Mouse (Mus musculus) gastrocnemius, adult 18-20 months (tissue): Measurements from ENCODE around the gene Hoga1. TPM values are rescaled to one million over a fixed set of nuclear protein-coding genes. Genes with fewer than 3 reads are reported as not detected.

ENCODE experiments used
- DNase-seq: peaks from one replicate; pipeline ENCODE4 v3.0.0; 2021; ENCODE audit warnings: low spot score
- total RNA-seq, 2 experiments: library from RNA; stranded (reverse); gene quantifications; 2 replicates each; pipeline ENCODE4 v1.2.3; 2021

Gene Hoga1
- total RNA-seq, 2 experiments from 2014 or later: 2.8 to 4.2 TPM

DNA sequence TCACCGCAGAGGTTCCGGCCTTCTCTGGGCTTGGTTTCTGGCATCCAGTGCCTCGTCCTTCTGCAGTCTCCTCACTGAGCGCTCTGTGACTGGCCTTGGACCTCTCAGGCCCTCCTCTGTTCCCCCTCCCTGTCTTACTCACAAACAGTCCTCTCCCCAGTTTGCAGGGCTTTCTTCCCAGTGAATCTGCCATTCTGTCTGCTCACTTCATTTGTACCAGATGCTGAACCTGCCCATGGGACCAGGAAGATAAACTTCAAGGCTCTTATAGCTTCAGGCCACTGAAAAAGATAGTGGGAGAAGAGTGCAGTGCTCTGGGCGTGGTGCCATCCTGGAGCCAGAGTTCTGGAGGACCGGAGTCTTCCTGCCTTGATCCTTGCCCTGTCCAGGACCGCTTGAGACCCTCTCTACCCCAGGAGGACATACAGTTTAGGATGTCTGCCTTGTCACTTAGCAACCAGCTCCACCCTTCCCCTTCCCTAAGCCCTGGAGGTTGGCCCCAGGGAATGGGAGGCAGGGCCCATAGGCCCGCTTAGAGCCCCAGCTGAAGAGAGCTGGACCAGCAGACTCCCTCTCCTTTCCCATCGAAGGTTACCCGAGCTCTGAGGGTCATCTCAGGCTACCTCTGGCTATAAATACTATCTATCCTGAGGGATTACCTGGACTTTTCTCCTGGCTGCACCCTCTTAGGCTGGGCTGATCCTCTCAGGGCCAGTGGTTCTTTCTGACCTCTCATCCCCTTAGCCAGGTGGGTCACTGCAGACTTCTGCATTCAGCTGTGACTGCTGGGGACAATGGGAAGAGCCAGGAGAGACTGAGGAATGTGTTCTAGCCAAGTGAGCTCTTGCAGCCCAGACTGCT lies 23.5 kb upstream of the Hoga1 start:
- no peak for DNase-seq

DNA sequence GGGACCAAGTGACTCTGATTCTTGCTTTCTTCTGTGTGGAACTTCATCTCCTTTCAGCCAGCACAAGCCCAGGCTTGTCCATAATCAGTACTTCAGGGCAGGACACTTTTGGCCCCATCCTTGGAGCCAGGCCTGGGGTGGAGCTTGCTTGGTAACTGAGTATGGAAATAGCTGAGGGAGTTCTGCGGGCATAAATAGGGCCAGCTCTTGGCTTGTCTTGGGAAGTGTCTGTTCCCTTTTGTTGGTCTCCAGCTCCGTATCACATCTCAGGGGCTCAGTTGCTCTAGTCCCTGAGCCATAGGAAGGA lies 22.9 kb upstream of the Hoga1 start:
- DNase-seq: peak; percentile 53

DNA sequence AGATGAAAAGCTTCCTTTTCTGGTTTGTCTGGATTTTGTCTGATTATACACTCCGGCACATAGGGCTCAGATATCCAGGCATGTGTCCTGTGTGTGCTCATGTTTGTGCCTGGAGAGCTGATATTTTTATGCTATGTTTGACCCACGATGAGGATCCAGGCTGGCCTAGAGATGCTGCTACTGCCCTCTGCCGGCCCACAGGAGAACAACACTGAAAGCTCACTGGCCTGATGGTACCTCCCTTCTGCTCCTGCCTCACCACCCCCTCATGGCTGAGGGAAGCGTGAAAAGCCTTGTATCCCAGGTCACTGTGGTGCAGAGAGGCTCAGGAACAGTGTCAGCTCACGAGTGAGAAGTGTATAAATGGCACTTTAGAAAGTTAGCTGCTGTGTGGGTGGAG lies 19.3 kb upstream of the Hoga1 start:
- DNase-seq: peak; percentile 86

DNA sequence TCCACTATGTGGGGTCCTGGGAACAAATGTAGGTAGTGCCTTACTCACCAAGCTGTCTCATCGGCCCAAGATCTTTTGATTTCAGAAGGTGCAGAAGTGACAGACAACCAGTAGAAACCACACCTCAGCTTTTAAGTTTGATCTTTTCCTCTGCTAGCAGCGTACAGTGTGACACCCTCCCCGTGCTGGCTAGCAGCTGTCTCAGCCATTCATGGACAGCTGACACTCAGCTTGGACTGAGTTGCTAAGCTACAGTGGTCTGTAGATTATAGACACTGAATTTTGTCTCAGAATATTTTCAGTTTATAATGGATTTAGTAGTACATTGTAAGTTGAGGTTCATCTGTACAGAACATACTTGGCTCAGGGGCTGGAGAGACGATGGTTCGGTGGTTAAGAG lies 14.3 kb upstream of the Hoga1 start:
- no peak for DNase-seq

DNA sequence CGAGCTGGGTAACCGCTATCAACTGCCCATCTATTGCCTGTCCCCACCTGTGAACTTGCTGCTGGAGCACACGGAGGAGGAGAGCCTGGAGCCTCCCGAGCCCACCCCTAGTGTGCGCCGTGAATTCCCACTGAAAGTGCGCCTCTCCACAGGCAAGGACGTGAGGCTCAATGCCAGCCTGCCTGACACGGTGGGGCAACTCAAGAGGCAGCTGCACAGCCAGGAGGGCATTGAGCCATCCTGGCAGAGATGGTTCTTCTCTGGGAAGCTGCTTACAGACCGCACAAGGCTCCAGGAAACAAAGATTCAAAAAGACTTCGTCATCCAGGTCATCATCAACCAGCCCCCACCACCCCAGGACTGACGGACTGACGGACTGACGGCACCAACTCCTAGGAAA lies 11.8 kb upstream of the Hoga1 start:
- peak; percentile 25 for DNase-seq

DNA sequence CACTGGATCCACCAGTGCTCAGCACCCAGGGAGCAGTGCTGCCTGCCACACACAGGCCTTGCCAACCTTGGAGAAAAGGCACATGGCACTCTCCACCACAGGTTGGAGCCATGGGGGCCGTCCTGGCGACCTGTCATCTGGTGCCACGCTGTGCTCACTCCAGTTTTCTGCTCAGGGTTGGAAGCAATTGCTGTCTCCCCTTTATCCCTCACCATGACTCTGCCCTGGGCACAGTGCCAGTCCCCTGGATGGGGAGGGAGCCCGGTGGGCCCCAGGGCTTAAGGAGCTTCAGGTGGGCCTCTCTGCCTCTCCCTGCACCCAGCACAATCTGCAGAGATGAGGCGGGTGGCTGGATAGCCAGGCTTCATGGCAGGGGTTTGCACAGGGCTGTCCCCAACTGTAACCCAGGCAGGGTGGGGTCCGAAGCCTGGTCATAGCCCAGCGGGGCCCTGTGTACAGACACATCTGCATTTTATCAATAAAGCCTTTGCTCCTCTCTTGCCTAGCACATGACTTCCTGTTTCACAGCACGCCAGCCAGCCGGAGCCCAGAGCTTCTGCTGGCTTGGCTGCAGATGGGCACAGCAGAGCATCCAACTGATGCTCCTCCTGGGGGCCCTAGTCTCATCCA lies 11.1 kb upstream of the Hoga1 start:
- no peak for DNase-seq

DNA sequence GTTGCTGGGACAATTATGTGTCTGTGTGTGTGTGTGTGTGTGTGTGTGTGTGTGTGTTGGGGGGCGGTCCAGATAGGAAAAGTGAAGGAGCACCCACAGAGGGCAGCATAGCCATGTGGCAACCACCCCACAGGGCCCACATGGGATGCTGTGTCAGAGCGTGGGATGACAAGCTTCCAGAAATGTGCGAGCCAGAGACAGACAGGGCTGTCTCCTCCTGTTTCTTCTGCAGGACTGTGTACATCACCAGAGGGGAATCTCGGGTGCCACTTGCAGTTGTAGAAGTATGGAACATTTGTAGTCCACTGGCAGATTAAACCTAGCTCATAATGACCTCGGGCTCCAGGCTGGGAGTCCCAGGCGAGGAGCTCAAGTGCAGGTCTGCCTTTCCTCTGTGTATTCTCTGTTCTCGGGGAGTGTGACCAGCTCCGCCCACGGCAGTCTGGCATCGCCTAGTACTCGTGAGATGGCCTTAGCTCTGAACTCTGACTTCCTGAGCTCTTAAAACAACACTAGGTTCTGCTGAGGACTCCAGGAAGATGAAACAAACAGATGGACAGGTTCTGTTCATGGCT lies 10.4 kb upstream of the Hoga1 start:
- peak; percentile 29 for DNase-seq

DNA sequence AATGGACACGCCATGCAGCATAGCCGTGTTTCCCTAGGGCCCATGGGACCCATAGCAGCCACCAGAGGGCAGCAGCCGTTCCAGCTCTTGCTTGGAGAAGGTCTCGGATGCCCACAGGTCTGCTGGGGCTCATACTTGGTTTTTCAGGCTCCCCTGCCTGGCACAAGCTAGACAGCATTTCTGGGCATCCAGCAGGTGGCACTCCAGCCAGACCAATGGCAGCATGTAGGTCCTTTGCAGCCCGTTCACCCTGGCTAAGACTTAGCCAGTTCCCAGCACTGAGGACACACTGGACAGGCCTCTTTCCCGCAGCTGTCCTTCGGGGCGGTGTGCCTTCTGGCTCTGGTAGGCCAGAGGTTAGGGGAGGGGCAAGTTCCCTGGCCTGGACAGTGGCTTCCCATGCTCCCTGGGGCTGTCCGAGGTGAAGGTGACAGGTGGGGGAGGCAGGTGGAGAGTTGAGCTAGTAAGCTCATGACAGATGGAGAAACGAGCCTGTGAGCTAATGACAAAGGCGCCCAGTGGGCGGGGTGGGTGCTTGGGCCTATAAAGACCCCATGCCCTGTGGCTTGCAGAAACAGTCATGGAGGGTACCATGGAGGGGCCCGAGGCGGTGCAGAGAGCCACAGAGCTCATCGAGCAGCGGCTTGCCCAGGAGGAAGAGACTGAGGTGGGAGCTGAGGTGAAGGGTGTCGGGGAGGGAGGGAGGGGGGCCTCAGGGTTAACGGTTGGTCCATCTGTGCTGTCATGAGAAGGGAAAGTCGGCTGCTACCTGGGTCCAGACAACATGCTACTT lies 9.8 kb upstream of the Hoga1 start, which contains the start of gene Ankrd2:
TSS of gene Ankrd2 (plus strand) at position 545 of the 793 bp plus-strand sequence.
- DNase-seq: peak; percentile 85

DNA sequence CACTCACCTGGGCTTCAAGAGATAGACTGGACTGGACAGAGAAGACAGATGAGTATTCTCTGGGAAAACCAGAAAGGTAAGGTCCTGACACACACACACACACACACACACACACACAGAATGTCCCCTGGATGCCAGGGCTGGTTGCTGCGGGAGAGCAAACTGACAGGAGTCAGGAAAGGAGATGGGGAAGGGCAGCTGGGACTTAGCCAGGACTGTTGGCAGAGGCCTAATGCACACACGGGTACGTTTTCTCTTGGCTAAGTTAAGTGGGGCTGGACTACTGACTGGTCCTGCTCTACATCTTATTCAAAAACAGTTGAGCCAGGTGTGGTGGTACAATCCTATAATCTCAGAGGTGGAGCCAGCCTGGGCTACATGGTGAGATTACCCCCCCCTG lies 9.1 kb upstream of the Hoga1 start:
- DNase-seq: no peak

DNA sequence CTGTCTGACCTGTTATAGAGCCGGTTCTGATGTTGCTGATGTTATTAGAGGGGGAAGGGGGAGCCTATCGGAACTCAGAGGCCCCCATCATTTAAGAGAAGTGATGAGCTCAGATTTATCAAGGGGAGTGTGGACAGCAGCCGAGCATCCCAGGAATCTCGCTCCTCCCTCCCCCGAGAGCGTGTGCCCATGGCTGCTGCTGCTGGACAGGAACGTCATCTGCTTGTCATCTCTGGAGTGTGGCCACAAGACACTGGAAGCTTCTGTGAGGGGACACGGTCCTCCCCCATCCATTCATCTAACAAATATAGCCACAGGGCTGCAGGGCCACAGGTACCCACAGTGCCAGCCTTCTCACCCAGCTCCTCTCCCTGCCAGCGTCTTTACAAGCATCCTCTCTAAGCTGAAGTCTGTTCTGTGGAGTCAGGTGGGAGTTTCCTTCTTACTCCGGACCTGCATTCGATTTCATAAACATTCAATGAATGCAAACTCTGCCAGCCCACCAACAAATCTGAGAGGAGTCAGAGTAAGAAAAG lies 8.2 kb upstream of the Hoga1 start:
- no peak for DNase-seq

DNA sequence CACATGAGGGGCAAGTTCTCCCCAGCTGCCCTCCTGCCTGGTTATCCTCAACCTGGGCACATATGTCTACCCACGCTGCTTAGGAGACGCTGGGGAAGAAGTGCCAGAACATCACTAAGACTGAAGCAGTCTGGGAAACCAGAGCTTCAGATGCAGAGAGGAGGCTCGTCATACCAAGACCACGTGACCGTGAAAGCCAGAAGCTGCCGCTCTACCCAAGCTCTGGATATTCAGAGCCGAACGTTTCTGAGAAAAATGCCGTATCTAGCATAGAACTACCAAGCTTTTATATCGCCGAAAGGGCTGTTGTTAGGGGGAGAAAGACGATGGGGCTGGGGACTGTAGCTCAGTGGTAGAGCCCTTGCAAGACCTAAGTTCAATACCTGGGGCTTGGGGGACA lies 7.1 kb upstream of the Hoga1 start:
- no peak for DNase-seq

DNA sequence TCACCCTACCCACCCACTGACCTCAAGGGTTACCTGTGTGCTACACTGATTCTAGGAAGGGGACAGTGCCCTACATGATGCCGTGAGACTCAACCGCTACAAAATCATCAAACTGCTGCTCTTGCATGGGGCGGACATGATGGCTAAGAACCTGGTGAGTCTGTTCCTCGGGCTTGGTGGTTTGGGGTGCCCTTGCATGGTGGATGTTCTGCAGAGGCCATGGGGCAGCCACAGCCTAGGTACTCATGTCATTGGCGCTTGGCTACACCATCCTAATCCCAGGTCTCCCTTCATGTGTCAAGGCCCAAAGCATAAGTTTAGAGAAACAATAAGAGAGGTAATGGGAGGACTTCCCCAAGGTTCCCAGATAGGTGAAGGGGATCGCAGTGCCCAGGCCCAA lies 1.4 kb upstream of the Hoga1 start:
- no peak for DNase-seq

DNA sequence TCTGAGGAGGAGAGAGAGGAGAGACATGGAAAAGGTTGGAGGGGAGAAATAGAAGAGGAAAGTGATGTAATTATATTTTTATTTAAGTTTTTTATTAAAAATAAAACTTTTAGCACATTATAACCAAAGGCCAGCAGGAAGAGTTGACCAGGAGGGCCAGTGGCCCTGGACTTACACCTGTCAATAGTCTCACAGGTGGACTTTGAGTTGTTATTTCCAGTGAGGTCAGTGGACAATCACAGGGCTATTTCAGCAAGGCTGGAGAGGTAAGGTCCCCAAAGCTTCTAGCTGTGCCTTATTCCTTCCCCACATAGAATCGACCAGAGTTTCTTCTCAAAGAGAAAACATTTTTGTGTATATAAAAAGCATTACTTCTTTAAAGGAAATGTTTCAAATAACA lies 4.8 kb downstream of the Hoga1 start:
- no peak for DNase-seq

DNA sequence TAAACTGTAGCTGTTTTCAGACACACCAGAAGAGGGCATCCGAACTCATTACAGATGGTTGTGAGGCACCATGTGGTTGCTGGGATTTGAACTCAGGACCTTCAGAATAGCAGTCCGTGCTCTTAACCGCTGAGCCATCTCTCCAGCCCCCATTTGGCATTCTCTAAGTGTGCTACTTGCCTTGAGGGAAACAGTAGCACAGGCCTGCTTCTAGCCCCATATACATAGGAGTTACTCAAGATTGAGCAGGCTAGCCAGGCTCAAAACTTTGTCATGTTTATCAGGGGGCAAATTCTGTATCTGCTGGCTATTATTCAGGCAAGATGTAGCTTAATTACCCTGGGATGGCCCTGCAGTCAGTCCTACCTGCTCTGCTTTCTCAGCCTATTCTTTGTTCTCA lies 5.9 kb downstream of the Hoga1 start:
- DNase-seq: no peak

DNA sequence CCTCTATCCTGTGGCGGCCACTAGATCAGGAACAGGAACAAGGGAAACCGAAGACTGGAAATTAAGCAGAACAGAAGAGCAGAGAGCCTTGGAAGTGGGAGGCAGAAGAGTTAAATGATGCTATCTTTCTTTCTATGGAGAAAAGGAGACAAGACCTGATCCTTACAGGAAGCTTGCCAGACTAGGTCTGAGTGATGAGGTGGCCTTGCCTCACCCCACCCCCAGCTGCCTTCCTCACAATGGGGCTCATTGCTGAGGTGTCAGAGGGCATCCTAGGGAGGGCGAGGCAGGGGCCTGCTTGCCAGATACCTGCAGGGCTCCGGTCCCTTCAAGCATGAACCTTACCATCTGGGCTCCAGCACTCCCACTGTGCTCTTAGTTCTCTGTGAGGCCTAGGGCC lies 6.5 kb downstream of the Hoga1 start, which contains the start of gene 4933411K16Rik:
TSS of gene 4933411K16Rik (plus strand) at position 301 of the 400 bp plus-strand sequence.
- DNase-seq: no peak

DNA sequence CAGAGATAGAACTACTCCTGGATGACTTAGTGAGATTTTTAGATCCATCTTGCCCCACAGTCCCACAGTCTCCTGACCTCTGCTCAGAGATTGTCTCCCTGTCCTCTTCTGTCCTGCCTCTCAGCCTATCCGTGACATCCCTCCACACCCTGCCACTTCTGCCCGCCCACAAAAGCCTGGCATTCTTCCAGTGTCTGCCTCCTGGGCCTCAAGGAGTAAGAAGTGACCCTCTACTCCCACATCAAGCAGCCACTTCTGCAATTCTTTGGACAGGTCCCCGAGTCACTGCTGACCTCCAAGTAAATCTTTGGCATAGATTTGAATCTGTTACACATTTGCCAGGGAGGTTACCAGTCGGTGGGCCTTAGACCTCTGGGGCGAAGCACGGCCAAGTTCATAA lies 8.8 kb downstream of the Hoga1 start:
- DNase-seq: no peak

DNA sequence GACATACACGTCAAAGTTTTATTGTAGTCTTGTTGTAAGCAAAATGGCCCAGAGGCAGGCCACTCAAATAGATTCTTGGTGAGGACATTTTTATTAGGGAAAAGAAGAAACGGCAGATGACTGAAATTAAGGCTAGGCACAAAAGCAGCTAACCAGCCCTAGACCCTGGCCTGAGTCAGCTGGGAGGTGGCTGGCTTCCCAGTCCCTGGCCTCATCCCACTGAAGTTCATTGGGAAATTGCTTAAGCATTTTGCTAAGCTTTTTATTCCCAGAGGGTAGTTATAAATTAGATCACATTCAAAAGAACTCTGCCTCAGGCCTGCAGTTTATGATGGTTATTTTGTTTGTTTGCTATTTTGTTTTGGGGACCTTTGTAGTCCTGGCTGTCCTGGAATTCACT lies 10.5 kb downstream of the Hoga1 start:
- DNase-seq: peak; percentile 74

DNA sequence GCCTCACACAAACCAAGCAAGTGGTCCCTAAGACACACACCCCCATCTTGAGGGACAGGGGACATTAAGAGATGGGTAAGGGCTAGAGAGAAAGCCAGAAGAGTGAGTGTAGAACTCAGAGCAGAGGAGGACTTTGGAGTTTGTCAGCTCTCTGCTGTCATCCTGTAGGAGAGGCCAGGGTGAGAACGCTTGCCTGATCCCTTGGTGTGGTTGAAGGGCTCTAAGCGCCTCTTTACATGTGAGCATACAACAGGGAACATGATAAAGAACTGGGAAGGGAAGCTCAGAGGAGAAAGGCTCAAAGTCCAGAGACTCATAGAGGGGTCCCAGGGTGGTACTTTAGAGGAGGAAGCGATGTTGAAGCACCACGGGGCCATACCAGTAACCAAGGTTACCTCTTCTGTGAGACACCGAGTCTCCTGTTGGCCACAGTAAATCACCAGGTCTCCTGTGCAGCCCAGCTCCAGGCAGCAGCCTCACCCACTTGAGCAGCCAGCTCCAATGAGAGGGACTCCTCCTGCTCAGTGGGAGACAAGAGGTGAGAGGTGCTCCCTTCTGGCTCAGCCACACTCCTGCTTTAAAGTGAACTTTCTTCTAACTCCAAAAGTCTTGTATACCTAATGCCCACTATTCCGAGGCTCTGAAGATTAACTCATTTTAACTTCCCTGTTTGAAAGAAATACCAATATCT lies 11.5 kb downstream of the Hoga1 start:
- no peak for DNase-seq

DNA sequence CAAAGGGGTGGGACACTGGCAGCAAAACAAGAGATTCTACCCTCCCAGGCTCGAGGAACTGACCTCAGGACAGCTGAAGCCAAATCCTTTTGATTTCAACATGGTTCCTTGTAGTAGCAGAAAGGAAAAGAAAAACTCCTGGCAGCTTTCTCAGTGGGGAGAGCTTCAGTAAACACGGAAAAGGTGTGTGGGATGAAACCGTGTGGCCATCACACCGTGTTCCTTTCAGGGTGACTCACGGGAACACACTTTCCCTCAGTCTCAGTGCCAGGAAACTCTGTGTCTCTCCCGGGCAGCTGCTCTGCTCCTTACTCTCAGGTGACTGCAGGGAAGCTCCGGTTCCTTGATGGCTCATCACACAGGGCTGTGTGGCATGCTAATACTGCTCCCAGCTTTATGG lies 13.0 kb downstream of the Hoga1 start:
- DNase-seq: peak; percentile 62

DNA sequence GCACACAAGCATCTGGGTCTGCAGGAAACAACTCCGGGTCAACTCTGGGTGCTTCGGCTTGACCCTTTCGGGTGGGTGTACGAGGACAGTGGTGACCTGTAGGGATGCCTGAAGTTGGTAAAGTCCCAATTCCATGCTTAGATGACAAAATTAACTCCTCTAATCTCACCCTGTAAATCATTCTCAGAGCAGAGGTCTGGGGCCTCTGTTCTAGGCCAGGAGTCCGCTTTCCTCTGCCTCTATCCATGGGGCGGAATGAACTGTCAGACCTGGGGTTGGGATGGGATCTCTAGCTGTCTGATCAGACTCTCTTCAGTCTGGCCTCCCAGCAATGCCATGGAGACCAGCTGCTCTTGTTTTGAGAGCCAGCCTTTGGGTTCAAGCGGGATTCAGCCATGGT lies 16.0 kb downstream of the Hoga1 start:
- DNase-seq: no peak
